Mouse (Mus musculus): ENCODE data around the gene Pgrmc2. TPM values are rescaled to one million over a fixed set of nuclear protein-coding genes. Genes with fewer than 3 reads are reported as not detected.

The Pgrmc2 gene
- 49.0 and 55.4 TPM in 2 replicates for total RNA-seq (2021)
- long read RNA-seq, transcript Pgrmc2-201 (3 exons, 3,007 nt): major isoform, 108 of 117 reads
- long read RNA-seq, partial matches to known transcripts: 3 of 117 reads
- long read RNA-seq, other reads (novel, unspliced or antisense): 5 of 117 reads

GRCm38 (mm10) chr3:41082885-41083789, at the start of gene Pgrmc2:
Gene Pgrmc2 (minus strand): TSS chr3:41083046.
- peak; percentile 98 for DNase-seq

DNA sequence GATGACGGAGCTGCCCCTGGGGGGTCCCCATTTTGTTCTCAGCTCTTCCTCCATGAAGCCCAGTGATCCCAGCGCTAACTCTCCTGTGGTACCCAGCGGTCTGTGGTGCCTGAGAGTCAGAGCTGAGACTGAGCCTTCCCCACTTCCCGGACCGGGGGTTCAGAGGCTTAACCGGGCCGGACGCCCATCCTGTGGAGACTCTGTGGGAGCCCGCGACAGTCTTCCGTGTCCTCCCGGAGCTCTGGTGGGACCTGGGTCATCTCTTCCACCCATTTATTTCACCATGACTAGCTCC, 41.1 kb upstream of the Pgrmc2 start:
- no peak for DNase-seq

DNA sequence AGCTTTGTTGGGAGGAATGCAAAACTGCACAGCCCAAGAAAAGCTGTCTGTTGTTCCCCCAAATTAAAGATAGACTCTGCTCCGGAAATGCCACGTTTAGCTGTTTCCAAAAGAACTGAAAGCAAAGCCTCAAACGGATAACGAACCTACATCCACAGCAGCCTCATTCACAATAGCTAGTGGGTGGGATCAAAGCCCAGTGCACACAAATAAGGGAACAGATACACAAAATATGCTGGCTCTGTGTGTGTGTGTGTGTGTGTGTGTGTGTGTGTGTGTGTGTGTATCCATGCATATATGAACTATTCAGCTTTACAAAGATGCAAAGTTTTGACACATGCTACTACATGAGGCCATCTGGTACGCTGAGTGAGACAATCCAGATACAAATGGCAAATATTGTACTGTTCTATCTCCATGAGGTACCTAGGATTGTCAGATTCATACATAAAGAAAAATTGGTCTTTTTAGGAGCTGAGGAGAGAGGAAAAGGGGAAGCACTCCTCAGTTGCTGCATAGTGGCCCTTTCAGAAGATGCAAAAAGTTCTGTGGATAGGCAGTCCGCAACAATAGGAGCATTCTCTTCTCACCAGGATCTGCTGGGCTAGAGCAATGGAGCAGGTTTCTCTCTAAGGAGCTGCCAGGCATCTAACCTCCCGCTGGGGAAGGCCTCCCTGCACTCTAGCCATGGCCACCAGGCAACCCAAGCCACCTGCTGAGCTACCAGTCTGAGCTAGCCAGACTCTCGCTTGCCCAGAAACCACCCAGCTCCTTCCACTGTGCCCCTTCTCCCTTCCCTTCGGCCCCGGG, 40.5 kb upstream of the Pgrmc2 start:
- no peak for DNase-seq

DNA sequence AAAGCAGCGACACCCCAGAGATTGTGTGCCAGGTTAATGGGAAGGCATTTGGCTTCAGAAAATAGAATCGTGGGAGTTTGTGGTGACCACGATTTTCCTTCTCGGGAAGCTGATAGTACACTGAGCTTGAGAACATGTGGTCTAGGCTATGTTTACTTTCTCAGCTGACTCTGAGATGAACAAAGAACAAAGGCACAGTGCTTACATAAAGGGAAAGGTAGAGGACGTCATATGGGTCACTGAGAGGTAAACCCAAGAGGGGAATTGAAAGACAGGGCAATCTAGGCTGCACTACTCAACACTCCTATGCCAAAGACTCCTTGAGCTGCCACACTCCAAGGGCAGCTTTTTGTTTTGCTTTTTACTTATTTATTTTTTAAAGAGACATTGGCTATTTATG, 35.3 kb upstream of the Pgrmc2 start:
- DNase-seq: no peak

GRCm38 (mm10) chr3:41117447-41117846, 34.6 kb upstream of the Pgrmc2 start:
- DNase-seq: no peak

DNA sequence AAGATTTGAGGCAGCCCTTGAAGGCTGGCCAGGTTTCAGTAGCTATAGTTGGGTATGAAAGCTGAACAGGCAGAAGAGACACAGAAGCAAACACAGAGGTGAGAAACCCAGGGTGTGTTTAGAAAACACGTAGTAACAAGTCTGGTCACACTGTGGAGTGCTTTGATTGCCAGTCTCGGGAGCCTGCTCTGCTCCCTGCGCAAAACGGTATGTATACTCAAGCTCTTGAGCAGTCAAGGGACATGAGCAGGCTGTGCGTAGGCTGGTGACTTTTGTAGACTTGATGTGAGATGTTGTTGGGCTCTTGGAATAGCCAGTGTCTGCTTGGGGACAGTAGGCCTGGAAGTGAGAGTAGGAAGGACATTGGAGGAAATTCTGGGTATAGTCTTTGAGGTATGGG, 30.3 kb upstream of the Pgrmc2 start:
- DNase-seq: no peak

GRCm38 (mm10) chr3:41108306-41108785, 25.5 kb upstream of the Pgrmc2 start:
- no peak for DNase-seq

GRCm38 (mm10) chr3:41107600-41108305, 24.9 kb upstream of the Pgrmc2 start:
- no peak for DNase-seq

GRCm38 (mm10) chr3:41101905-41102304, 19.1 kb upstream of the Pgrmc2 start:
- DNase-seq: no peak

DNA sequence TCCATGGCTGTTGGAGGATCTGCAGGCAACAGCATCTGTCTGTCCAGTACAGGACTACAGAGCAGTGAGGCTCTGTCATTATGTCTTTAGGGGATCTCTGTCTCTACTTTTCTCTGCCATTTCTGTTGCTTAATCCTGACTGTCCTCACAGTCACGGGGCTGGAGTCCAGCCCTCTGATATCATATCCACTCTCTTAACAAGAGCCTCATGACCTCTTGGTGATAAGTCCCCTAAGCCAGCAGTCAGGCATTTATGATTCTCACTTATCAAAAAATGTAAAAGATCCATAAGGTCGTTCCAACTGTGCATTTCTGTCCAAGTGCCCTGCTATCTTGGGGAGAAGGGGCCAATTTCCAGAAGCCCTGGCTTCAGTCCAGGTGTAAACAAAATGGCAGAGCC, 17.3 kb upstream of the Pgrmc2 start:
- DNase-seq: no peak

DNA sequence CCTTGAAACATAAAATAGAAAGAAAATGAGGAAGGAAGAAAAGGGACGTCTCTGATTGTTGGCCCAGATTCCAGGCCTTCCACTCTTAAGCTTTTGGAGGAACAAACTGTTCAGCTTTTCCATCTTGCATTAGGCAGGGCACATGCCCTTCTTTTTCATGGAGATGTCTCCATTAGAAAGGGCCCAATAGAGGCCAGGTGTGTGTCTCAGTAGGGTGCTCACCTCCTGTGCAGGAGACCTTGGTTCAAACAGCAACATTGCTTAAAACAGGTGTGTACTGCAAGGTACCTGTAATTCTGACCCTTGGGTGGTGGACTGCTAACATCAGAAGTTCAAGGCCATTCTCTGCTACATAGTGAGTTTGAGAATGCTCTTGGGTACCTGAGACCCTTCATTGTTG, 16.8 kb upstream of the Pgrmc2 start:
- DNase-seq: no peak

DNA sequence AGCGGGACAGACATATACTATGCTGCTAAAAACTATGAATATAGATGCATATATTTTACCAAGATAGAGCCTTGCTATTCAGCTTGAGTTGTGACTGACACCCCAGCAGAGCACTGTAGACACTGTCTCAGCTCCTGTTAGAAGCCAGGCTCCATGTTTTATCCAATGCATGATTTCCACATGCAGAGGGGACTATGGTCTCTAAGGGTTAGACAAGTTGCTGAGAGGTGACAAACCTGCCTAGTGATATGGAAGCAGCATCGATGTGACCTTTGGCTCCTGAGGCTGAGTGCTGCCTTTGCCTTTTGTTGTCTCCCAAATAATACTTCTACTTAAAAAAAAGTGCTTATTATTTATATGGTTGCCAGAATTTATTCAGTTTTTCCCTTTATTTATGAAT, 10.4 kb upstream of the Pgrmc2 start:
- no peak for DNase-seq

- DNase-seq: no peak
These were observed 9.5 kb upstream of the Pgrmc2 start for GRCm38 (mm10) chr3:41092311-41092710.

GRCm38 (mm10) chr3:41090839-41091238, 8.0 kb upstream of the Pgrmc2 start:
- no peak for DNase-seq

DNA sequence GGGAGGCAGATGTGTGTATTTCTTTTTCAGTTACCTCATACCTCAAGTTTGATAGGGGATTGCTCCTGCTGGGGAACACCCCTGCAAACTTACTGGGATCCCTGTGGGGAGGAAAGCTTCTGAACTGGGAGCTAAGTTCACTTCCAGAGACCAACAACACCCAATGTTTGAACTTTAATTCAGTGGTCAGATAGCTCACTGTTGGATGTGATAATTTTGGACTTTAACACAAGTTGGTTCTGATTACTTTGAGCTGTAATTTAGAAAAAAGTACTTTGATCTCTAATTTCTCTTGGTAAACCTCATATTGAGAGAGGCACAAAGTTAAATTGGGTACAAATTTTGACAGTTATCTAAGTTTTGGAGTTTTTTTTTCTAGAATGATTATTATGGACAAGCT, 4.2 kb upstream of the Pgrmc2 start:
- no peak for DNase-seq

DNA sequence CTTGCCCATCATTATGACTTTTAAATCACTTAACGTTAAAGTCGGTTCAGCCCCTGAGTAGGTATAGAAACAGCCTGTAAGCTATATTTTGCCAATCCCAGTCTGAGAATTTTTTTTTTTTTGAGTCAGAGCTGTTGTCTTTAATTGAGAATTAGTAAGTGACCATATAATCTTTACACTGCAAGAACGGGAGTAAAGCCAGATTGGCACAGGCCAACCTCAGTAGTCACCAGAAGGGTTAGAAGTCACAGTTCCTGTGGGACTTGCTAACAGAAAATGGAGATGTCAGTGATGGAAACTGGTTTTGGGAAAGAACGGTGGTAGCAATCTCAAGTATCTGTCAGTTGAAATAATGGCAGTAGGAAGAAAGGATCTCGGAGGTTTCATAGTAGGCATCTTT, 1.6 kb upstream of the Pgrmc2 start:
- no peak for DNase-seq

DNA sequence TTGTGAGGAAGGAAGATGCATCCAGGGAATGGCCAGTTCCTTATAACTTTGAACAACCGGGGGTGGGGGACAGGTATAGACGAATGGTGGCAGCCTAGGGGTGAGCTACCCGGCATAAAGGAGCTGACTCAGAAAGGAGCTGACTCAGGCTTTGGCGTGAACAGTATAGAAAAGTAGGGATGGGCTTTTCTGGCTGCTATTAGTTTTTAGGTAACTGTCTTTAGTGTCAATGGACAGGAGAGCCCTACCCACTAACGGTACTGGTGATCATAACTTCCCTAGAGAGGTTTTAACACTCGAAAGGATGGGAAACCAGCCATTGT, 905 bp upstream of the Pgrmc2 start:
- DNase-seq: no peak

- no peak for DNase-seq
These were observed 344 bp downstream of the Pgrmc2 start for GRCm38 (mm10) chr3:41082520-41082884.

- DNase-seq: peak; percentile 11
These were observed 1.2 kb downstream of the Pgrmc2 start for GRCm38 (mm10) chr3:41081474-41082301.

DNA sequence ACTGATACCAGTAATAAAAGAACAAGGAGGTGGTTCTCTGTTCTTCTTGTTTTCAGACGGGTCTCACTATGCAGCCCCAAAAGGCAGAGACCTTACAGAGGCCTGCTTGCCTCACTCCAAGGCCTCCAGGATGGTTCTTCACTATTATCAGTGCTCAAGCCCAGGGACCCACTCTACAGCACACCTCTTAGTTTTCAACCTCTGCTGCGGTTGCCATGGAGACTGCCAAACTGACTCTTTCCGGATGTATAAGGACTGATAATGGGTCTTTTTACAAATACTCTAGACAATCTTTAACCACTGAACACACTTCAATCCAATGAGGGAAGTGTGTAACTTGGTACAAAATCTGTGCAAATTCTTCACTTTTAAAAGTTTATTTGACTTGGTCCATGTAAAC, 2.1 kb downstream of the Pgrmc2 start:
- DNase-seq: no peak

DNA sequence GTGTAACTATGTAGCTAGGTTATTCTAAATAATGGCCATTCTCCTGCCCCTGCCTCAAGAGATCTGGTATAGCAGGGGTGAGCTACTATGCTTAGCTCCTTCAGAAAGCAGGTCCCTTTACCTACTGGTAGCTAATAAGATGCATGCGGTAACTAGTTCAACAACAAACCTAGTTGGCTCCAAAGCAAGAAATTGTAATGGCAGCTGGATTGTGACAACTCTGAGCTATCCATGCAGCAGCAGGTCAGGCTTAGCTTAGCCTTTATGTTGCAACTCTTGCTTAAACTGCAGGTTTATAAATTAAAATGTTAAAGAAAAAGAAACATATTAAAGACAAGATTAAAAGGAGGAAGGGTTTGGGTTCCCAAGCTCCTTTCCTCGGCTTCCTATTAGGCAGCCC, 4.2 kb downstream of the Pgrmc2 start:
- DNase-seq: no peak

GRCm38 (mm10) chr3:41075376-41075775, 7.5 kb downstream of the Pgrmc2 start:
- DNase-seq: no peak
